Mouse (Mus musculus) large intestine, adult 2 months (tissue): ENCODE data around the gene Slc22a28. TPM values are rescaled to one million over a fixed set of nuclear protein-coding genes. Genes with fewer than 3 reads are reported as not detected.
"Not testable (repeated sequence)": the region's sequence is repeated elsewhere in the genome, so short reads cannot be mapped to it uniquely, and the experiment has no call there.

Experiments
- DNase-seq: peaks from one replicate; pipeline ENCODE4 v3.0.0-alpha.2; 2012; ENCODE audit warnings: low read depth, low spot score
- WGBS: fragments of 180-500 bp; shearing (Covaris S2); methylation state at CpG from one replicate; pipeline ENCODE4 v1.1.7; 2018; 5-methylcytosine and 5-hydroxymethylcytosine counted together
- polyA plus RNA-seq: library from polyadenylated mRNA; depleted of rRNA; stranded (reverse); fragments of >200 nt; gene quantifications from 2 replicates; pipeline ENCODE4 v1.2.3, GENCODE M21; 2012; rRNA removed

Slc22a28 gene
- polyA plus RNA-seq, result not detected in 2 replicates

- 90% methylated on average over 2 of the region's 3 CpGs for WGBS
Measured at GRCm38 (mm10) chr19:8131881-8132280, at the start of gene Slc22a28. TSS of gene Slc22a28 (minus strand) at chr19:8131982.

DNA sequence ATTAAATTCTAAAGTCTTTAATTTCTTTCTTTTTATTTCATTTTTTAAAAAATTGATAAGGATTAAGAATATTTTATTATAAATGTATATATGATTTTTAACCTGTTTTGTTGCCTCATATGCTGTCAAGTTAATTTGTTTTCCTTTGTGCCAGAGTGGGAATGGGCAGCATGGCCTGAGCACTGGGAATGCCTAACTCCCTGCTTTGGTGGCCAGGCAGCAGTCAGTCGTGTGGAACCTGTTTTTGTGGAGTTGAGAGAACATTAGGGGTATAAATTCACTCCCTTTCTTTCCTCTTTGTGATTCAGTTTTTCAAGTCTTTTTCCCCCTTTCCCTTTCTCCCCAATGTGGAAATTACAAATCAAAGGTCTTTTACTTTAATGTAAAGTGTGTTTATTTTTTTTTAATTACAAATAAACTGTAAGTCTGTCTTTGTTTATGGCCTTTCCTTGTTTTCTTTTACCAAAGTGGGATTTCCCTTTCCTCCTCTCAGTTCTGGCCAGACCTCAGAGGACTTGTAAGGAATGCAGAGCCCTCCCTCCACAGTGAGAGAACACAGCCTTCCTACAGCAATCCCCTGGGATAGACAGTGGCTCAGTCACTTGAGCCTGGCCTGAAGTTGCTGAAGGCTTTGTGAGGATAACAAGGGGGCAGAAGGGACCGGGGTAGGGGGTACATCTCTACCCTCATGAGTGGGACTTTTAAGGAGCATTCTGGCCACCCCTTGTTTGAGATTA lies 17.2 kb upstream of the Slc22a28 start:
- DNase-seq, result no peak
- 55% methylated on average over 2 of the region's 2 CpGs for WGBS

More at GRCm38 (mm10) chr19:8131881-8132280, at the start of gene Slc22a28:
- DNase-seq, result not testable (repeated sequence)

- 79% methylated on average over 2 of the region's 2 CpGs for WGBS
- not testable (repeated sequence) for DNase-seq
Measured at GRCm38 (mm10) chr19:8142716-8143115, 10.9 kb upstream of the Slc22a28 start.

DNA sequence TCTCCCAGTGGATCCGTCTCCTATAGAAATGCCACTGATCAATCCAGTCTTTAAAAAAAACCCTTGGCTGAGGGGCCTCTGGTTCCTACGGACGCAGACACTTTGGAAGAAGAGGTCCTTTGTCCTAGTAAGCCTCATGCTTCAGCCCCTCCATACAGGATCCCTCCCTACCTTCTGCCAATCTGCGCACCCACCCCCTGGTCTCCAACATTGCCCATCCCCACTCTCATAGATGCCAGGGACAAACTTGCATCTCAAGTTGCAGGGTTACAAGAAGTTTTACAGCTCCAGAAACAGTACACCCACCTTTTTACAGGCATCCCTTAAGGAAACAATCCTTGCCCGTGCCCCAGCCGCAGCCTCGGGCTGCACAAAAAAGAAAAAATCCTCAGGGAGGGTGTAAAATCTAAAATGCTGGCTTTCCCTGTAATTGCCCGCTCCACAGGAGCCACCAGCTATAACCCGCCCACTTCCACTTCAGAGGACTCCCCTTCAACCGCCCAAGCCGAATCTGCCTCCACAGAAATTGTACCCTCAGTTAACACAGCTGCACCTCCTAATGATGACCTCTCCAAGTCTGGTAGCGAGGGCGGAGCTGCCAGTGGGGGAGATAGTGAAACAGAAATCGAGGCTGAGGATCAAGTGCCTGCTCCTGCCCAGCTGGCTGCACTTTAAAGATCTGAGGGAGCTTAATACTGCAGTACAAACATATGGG lies 2.5 kb upstream of the Slc22a28 start:
- 50% methylated on average over 14 of the region's 14 CpGs for WGBS
- not testable (repeated sequence) for DNase-seq

- no peak for DNase-seq
- 84% methylated on average over 13 of the region's 13 CpGs for WGBS
Measured at GRCm38 (mm10) chr19:8019904-8020349, 111.9 kb downstream of the Slc22a28 start.

DNA sequence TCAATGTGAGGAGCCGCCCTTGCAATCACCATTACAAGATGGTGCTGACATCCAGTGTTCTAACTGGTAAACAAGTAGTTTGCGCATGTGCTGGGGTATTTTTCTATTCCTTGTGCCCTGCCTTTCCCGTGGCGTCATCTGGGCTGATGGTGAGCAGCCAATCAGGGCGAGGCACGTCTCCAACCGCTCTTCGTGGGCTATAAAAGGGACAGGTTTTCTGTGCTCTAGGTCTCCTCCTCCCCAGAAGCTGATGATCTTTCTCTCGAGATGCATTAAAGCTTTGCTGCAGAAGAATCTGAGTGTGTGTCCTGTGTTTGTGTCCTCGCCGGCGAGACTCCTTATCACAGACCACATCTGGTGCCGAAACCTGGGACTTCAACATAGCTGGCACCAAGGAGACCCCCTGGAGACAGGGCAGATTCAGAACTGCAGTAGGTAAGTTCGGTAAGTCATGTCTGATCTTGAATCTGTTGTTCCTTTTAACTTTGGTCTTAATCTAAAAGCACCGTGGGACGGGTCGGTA lies 112.4 kb downstream of the Slc22a28 start:
- not testable (repeated sequence) for DNase-seq

DNA sequence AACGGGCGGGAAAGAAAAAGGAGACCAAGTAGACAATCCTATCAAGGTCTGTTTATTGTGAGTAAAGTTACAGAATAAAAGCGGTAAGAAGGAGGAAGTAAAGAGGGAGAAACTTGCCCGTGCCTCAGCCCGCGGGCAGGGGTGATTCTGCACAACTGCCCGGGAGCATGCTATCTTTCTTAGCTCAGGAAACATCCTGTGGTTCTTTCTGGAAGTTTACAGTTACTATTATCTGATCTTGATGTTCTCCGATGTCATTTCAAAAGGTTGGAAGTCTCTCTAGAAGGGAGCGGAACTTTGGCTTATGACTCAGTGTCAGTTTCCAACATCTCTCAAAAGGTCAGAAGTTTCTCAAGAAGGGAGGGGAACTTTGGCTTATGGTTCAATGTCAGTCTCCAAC lies 113.2 kb downstream of the Slc22a28 start:
- 84% methylated on average over 9 of the region's 9 CpGs for WGBS
- not testable (repeated sequence) for DNase-seq

More for the DNA sequence above, 112.4 kb downstream of the Slc22a28 start:
- WGBS, result 88% methylated on average over 17 of the region's 17 CpGs

Other genes with a start within 250 kb of the Slc22a28 start
- gene Slc22a27, start 166.0 kb downstream of the Slc22a28 start, polyA plus RNA-seq, result not detected in 2 replicates
- gene Slc22a29, start 86.9 kb upstream of the Slc22a28 start, polyA plus RNA-seq, result not detected in 2 replicates